Mouse (Mus musculus) intestine, embryonic 14.5 days (tissue): ENCODE measurements at regions not wholly inside any gene's neighbourhood (a gene's known extent, or its start where the extent isn't known, plus 50 kb on each side); places are given as distances from the start of the nearest gene placed in this dataset.

Source experiments
- ATAC-seq: fragments of 200-750 bp; cut with Nextera tagmentation; replicated peaks from 2 replicates; pipeline ENCODE4 v1.8.0; 2017; ENCODE audit warnings: low read depth, moderate number of reproducible peaks, moderate TSS enrichment, moderate library complexity; ENCODE audit not compliant: low FRiP score, low TSS enrichment
- DNase-seq: peaks from one replicate; pipeline ENCODE4 v3.0.0-alpha.2; 2018; ENCODE audit warnings: low spot score
- H3K27ac ChIP-seq: fragments of 300-500 bp; sonication (generic); 2 replicates; pipeline ENCODE4 v1.5.1; 2014; ENCODE audit warnings: low read depth, mild to moderate bottlenecking, control low read depth
- H3K27me3 ChIP-seq: fragments of 300-500 bp; sonication (generic); replicated peaks from 2 replicates; pipeline ENCODE4 v1.6.1; 2014; ENCODE audit warnings: low read length, control low read depth; ENCODE audit not compliant: control insufficient read depth, insufficient read depth
- H3K36me3 ChIP-seq: fragments of 300-500 bp; sonication (generic); 2 replicates; pipeline ENCODE4 v1.6.1; 2014; ENCODE audit warnings: low read length, control low read depth; ENCODE audit not compliant: control insufficient read depth, insufficient read depth
- H3K4me1 ChIP-seq: fragments of 300-500 bp; sonication (generic); replicated peaks from 2 replicates; pipeline ENCODE4 v1.6.1; 2014; ENCODE audit warnings: low read length, control low read depth, mixed read lengths; ENCODE audit not compliant: control insufficient read depth, insufficient read depth
- H3K4me2 ChIP-seq: fragments of 300-500 bp; sonication (generic); 2 replicates; pipeline ENCODE4 v1.6.1; 2014; ENCODE audit warnings: low read length
- H3K4me3 ChIP-seq: fragments of 300-500 bp; sonication (generic); 2 replicates; pipeline ENCODE4 v1.5.1; 2014; ENCODE audit warnings: low read depth, low read length, control low read depth, mixed read lengths
- H3K9ac ChIP-seq: fragments of 300-500 bp; sonication (generic); 2 replicates; pipeline ENCODE4 v1.6.1; 2014; ENCODE audit warnings: mild to moderate bottlenecking, low read length
- H3K9me3 ChIP-seq: fragments of 300-500 bp; sonication (generic); 2 replicates; pipeline ENCODE4 v1.6.1; 2016; ENCODE audit warnings: low read length, control low read depth; ENCODE audit not compliant: control insufficient read depth
- whole genome bisulfite sequencing: fragments of 180-500 bp; shearing (Covaris S2); extraction: QIAGEN DNeasy Blood & Tissue Kit; methylation state at CpG from one replicate; pipeline ENCODE4 v1.1.7; 2014; 5-methylcytosine and 5-hydroxymethylcytosine counted together

- H3K27me3 ChIP-seq: no peaks in the 10 kb centered on the region
- H3K27ac ChIP-seq: no peak overlapping the region
- no peaks in the 10 kb centered on the region for H3K36me3 ChIP-seq
- H3K9me3 ChIP-seq: no peaks in the 10 kb centered on the region
- no peak overlapping the region for H3K4me3 ChIP-seq
- no peak overlapping the region for H3K9ac ChIP-seq
- DNase-seq (no peak), ATAC-seq (no peak)
- no peak overlapping the region for H3K4me2 ChIP-seq
- no peaks in the 10 kb centered on the region for H3K4me1 ChIP-seq
- 62% methylated on average over 3 of the region's 3 CpGs for WGBS
Measured at GRCm38 (mm10) chr3:56668829-56669228, 485.3 kb upstream of the Nbea start.

GRCm38 (mm10) chr3:56660594-56660993 lies 477.1 kb upstream of the Nbea start:
- Histone ChIP-seq H3K36me3 (no peaks in the 10 kb centered on the region), H3K9me3 (no peaks in the 10 kb centered on the region), H3K9ac (no peak overlapping the region), H3K4me3 (no peak overlapping the region), H3K4me2 (no peak overlapping the region), H3K27ac (no peak overlapping the region), H3K27me3 (no peaks in the 10 kb centered on the region), H3K4me1 (no peaks in the 10 kb centered on the region)
- ATAC-seq: no peak
- no peak for DNase-seq
- 97% methylated on average over 2 of the region's 2 CpGs for whole genome bisulfite sequencing

GRCm38 (mm10) chr3:56647313-56647712 lies 463.8 kb upstream of the Nbea start:
- no peaks in the 10 kb centered on the region for H3K36me3 ChIP-seq
- H3K4me2 ChIP-seq: no peak overlapping the region
- H3K9me3 ChIP-seq: no peaks in the 10 kb centered on the region
- DNase-seq: no peak
- no peak for ATAC-seq
- no peak overlapping the region for H3K9ac ChIP-seq
- H3K27me3 ChIP-seq: no peaks in the 10 kb centered on the region
- H3K27ac ChIP-seq: no peak overlapping the region
- H3K4me3 ChIP-seq: no peak overlapping the region
- H3K4me1 ChIP-seq: no peaks in the 10 kb centered on the region
- 78% methylated on average over 3 of the region's 3 CpGs for WGBS
